Mouse (Mus musculus) urinary bladder, postnatal 4 days (tissue): ENCODE results near the gene Atp2c2.

ENCODE experiments used
- DNase-seq, 2 experiments: peaks; one replicate each; pipeline ENCODE4 v3.0.0; 2021 to 2022; ENCODE audit warnings: low spot score in 2 of 2

Gene Atp2c2

DNA sequence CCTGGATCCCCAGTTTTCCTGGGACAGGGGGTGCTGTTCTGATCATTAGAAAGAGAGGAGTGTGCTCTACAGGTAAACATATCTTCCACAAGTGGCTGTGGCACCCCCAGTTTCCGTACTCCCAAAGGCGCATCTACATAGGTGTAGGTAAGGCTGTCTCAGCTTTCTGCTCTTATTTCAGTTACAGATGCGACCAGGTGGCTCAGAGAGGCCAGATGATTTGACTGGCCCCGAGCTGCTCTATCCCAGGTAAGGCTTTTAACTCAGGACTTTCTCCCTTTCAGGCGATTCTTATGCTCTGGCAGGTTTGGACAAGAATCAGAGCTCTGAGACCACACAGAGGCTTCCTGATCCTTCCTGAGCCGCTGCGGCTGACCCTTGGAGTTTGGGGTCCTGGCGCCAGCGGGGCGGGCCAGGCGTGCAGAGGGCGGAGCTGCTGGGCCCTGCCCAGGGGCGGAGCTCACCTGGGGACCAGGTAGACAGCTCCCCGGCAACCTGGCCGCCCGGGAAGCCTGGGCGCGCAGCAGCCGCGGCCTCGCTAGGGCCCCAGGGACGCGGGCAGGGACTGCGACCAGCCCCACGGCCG is at the start of gene Atp2c2:
Atp2c2 (plus strand) TSS at position 461 of the 586 bp plus-strand sequence.
- peak in 1 of 2 experiments; percentile 45 for DNase-seq

DNA sequence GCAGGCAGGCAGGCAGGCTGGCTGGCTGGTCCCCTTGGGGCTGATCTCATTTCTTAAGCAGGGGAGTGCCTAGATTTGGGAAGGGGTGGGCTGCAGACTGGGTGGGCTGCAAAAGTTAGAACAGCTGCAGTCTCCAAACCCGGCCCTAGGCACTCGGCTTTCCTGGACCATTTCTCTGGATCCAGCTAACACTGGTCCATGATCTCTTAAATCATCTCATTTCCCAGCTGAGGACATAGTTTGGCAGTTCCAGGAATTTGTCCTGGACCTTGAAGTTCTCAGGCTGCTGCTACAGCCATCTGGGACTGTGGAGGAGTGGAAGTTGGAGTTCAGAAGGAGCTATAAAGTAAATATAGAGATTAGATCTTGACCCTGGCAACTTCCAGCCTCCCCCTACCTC is 48.5 kb upstream of the Atp2c2 start:
- DNase-seq, result peak in 1 of 2 experiments; percentile 46

- DNase-seq, result no peak
Observed at GRCm38 (mm10) chr8:119656709-119657464, 42.9 kb upstream of the Atp2c2 start.

- peak; percentile 58 to 64 for DNase-seq
Observed at GRCm38 (mm10) chr8:119661081-119661480, 38.7 kb upstream of the Atp2c2 start.

DNA sequence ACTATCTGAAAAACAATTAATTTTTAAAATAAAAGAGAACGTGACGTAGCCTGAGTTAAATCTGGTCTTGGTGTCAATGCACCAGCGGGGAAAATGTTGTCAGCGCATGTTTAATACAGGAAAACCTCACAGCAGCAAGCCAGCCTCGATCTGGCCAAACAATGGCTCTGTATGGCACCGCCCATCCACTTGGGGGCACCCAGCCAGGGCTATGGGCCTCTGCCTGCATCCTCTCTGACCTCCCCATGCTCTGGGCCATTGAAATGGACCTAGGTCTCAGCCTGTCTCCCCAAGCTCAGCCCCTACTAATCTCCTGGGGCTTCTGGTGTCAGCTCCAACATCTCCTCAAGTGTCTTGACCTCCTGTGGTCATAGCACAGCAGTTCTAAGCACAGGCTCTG is 37.9 kb upstream of the Atp2c2 start:
- DNase-seq, result no peak

- no peak for DNase-seq
Observed at GRCm38 (mm10) chr8:119663440-119663839, 36.4 kb upstream of the Atp2c2 start.

DNA sequence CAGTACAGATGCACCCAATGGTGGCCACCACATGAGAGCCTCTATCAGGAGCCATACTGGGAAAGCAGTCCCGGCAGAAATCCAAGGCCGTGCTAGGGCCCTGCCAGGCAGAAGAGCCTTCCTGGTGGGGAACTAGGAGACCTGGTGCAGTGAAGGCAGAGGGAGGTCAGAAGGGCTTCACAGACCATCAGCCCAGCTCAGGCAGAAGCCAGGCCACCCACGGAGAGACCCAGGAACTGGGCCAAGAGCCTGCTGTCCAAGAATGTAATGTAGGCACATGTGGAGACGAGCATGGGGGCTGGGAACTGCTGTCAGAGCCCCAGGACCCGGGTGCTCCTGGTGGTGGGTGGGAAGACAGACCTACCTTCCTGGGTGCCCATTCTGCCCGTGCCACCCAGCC is 34.5 kb upstream of the Atp2c2 start:
- DNase-seq, result peak in 1 of 2 experiments; percentile 75

DNA sequence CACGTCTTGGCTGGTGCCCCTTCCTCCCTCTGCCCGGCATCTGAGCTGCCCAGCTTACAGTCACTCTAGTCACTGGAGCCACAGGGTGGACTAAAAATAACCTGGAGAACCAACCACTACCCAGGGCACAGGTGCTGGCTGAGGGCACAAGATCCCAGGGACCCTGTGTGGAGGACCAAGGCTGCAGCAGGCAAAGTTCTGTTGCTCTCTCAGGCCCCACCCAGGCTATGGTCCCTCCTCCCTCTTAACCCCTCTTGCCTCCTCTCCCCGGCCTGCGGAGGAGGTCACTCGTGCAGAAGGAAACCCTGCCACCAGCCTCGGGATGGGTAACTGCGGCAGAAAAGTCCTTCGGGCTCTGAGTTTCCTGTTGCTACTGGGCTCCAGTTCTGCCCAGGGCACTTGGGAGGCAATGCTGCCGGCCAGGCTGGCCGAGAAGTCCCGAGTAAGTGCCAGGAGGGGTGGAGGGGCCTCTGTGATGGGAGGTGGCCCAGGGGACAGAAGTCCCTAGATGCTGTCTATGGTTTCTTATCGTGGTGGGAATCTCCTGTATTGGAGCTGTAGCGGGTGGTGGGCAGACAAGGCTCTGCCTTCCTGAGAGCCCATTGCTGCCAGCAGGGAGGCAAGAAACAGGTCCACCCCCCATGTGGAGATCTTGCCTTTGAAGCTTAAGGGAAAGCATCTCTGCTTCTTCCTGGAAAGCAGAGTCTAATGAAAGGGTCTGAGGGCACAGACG is 33.4 kb upstream of the Atp2c2 start, which contains the start of gene Wfdc1:
Wfdc1 (plus strand) TSS at position 147 of the 733 bp plus-strand sequence.
- peak in 1 of 2 experiments; percentile 47 for DNase-seq

DNA sequence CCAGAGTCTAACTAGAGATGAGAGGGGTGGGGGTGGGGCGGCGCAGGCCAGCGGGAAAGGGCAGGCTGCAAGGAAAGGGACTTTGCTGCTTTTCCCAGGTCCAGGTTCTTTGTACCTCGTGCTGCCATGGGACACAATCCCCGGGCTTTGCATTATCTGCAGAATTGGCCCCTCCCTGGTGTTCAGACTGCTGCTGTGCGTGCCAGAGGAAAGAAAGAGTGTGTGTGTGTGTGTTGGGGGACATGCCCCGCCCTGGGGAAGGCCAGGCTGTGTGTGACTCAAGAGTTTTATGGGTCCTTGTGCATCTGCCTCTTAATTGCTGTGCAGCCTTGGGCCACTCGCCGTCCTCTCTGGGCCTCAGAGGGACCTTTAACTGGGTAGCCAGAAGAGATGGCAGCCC is 31.4 kb upstream of the Atp2c2 start:
- DNase-seq, result no peak

GRCm38 (mm10) chr8:119669284-119669683 is 30.5 kb upstream of the Atp2c2 start:
- DNase-seq, result no peak

DNA sequence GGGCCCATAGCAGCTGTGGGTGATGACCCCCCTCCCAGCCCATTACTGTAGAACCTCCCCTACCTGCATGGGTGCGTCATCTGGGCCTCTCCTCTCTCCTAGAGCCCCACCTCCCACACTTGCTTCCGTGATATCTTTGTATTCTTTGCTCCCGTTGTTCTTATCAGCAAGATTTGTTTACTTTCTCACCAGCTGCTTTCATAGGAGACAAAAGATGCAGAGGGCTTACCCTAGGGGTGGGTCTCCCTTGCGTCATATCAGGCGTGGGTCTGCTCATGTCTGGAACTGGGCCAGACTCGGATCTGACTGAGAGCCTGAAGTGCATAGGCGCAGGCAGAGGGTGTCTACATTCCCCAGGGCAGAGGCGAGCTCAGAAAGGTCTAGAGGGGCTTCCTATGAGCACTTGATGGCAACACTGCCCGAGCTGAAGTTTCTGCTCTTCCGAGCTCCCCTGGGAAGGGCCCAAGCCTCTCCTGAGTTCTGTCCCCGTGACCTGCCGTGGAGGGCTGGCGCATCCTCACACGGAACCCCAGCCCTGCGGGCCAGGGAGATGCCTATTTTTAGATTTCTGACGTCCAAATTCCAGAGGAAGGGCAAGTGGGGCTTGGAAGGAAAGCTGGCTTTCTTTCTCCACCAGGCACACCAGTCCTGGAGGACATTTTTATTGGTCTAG is 29.3 kb upstream of the Atp2c2 start:
- DNase-seq, result peak in 1 of 2 experiments; percentile 40

GRCm38 (mm10) chr8:119673976-119674555 is 25.7 kb upstream of the Atp2c2 start:
- no peak for DNase-seq

DNA sequence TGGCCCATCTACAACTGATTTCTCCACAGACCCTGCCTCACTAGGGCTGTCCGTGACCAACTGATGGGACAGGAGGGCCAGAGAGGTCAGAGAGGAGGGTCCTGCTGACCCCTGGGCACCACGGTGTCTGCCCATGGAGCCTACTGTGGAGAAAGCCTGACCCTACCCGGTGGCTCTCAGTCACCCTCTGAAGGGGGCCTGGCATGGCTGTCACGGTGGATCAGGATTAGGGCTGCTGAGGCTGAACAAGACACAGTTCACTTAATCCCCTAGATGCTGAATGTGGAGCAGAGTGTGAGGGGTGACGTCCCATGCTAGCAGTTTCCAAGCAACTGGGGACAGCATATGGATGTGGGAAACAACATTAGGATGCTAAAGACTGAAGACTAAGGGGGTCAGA is 24.4 kb upstream of the Atp2c2 start:
- no peak for DNase-seq

GRCm38 (mm10) chr8:119676389-119676788 is 23.4 kb upstream of the Atp2c2 start:
- DNase-seq, result peak; percentile 87 to 91

- DNase-seq, result no peak
Observed at GRCm38 (mm10) chr8:119678138-119678843, 21.5 kb upstream of the Atp2c2 start.

DNA sequence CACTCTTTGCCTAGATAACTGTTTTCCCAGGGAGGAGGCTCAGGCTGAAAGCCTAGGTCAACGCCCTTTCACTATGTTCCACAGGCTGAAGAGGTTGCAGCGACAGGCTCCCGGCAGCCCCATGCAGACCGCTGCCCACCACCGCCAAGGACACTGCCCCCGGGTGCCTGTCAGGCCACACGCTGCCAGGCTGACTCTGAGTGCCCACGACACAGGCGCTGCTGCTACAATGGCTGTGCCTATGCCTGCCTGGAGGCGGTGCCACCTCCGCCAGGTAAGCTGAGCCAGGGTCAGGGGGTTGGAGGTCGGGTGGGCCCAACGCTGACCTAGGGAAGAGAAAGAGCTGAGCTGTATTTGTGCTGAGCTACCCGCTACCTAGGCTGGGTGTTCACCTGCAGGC is 20.6 kb upstream of the Atp2c2 start:
- no peak for DNase-seq

DNA sequence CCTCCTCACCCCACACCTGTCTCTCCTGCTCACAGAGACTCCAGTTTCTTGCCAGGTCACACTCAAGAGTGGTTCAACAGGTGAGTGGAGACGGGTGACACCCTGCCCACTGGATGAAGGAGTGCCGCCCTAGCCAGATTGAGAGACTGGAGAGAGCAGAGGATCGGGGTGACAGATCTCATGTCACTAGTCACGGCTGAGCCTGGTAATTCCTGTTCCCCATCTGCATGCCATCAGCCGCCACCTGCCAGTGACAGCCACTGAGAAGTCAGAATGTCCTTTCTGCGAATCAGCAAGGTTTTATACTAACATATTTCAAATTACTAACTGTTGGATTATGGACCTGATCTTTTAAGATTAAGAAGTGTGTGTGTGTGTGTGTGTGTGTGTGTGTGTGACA is 9.2 kb upstream of the Atp2c2 start:
- DNase-seq, result no peak

GRCm38 (mm10) chr8:119691989-119692388 is 7.8 kb upstream of the Atp2c2 start:
- DNase-seq, result no peak

GRCm38 (mm10) chr8:119694696-119695095 is 5.1 kb upstream of the Atp2c2 start:
- DNase-seq, result no peak

DNA sequence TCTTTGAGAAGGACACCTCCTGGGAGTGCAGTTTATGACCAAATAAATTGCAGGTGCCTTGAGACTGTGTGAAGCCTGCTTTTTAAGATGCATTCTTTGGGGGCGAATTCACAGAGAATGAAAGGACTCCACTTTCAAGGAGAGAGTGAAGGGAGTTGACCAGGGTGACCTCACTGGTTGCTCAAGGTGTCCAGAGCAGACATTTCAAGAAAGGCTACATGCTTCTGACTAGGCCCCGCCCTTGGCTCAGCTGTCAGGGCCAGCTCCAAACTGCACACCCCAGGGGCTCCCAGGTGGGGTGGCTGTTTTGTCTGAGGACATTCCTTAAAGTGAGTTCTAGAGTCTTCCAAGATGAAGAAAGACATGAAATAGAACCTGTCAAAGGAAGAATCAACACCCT is 2.6 kb upstream of the Atp2c2 start:
- DNase-seq, result no peak

- peak; percentile 38 to 66 for DNase-seq
Observed at GRCm38 (mm10) chr8:119698960-119699359, 849 bp upstream of the Atp2c2 start.
